Mouse (Mus musculus) ES-E14 (cell line): ENCODE measurements around the gene Pde4dip. TPM values are rescaled to one million over a fixed set of nuclear protein-coding genes. Genes with fewer than 3 reads are reported as not detected.

ENCODE experiments used
- DNase-seq: peaks from one replicate; pipeline ENCODE4 v3.0.0-alpha.2; 2013; ENCODE audit warnings: low read depth, low spot score
- H3K27ac ChIP-seq: 2 replicates; pipeline ENCODE4 v1.5.1; 2012; ENCODE audit warnings: low read depth, mild to moderate bottlenecking, low read length, moderate library complexity, mixed read lengths; ENCODE audit not compliant: poor library complexity, insufficient read depth, severe bottlenecking
- H3K36me3 ChIP-seq: 2 replicates; pipeline ENCODE4 v1.6.1; 2012; ENCODE audit warnings: mild to moderate bottlenecking, low read length, moderate library complexity, mixed read lengths; ENCODE audit not compliant: control insufficient read depth, poor library complexity, insufficient read depth, severe bottlenecking
- H3K4me1 ChIP-seq, 2 experiments: fragments of 150-350 bp in 1 of 2; sonication (generic) in 1 of 2; 2 replicates each; pipeline ENCODE4 v1.6.1; 2012; ENCODE audit warnings: low read length in 2 of 2, mild to moderate bottlenecking in 1 of 2, mixed read lengths in 1 of 2; ENCODE audit not compliant: control insufficient read depth in 2 of 2, insufficient read depth in 2 of 2, poor library complexity in 1 of 2
- H3K4me3 ChIP-seq, 2 experiments: fragments of 150-350 bp in 1 of 2; sonication (generic) in 1 of 2; 2 replicates each; pipeline ENCODE4 v1.5.1; 2012; ENCODE audit warnings: low read length in 2 of 2, low read depth in 1 of 2, mild to moderate bottlenecking in 1 of 2, mixed read lengths in 1 of 2; ENCODE audit not compliant: insufficient read depth in 1 of 2, poor library complexity in 1 of 2, severe bottlenecking in 1 of 2
- H3K9ac ChIP-seq: 2 replicates; pipeline ENCODE4 v1.6.1; 2012; ENCODE audit warnings: low read depth, mild to moderate bottlenecking, low read length, mixed read lengths; ENCODE audit not compliant: poor library complexity, insufficient read depth, severe bottlenecking
- H3K9me3 ChIP-seq: fragments of 150-350 bp; sonication (generic); 2 replicates; pipeline ENCODE4 v1.6.1; 2012; ENCODE audit warnings: low read depth, mild to moderate bottlenecking, low read length; ENCODE audit not compliant: control insufficient read depth, insufficient read depth
- CHD2 ChIP-seq: IDR thresholded peaks from 2 replicates; pipeline ENCODE4 v1.6.1; 2014; ENCODE audit warnings: mild to moderate bottlenecking, low read depth, low read length, inconsistent platforms
- HCFC1 ChIP-seq: IDR thresholded peaks from 2 replicates; pipeline ENCODE4 v1.6.1; 2012; ENCODE audit warnings: low read length, inconsistent platforms, borderline replicate concordance; ENCODE audit not compliant: insufficient read depth
- MAFK ChIP-seq: IDR thresholded peaks from 2 replicates; pipeline ENCODE4 v1.6.1; 2014; ENCODE audit warnings: mild to moderate bottlenecking, low read depth, low read length, inconsistent platforms; ENCODE audit not compliant: insufficient read depth
- ZC3H11A ChIP-seq: IDR thresholded peaks from 2 replicates; pipeline ENCODE4 v1.6.1; 2012; ENCODE audit warnings: low read depth, mild to moderate bottlenecking, inconsistent platforms, low read length, borderline replicate concordance
- ZNF384 ChIP-seq: IDR thresholded peaks from 2 replicates; pipeline ENCODE4 v1.6.1; 2012; ENCODE audit warnings: low read depth, low read length, inconsistent platforms
- in situ Hi-C, 2 experiments: fragments of 600-800 bp; cut with MboI; formaldehyde crosslinking; loops; one replicate each; pipeline ENCODE4 v1.15.1; 2025; ENCODE audit warnings: low sequenced_read_pairs in 2 of 2, inconsistent platforms in 1 of 2; ENCODE audit not compliant: unreplicated experiment in 2 of 2
- total RNA-seq: library from RNA; depleted of rRNA; stranded (reverse); fragments of 300-350 nt; gene quantifications from 2 replicates; pipeline ENCODE4 v1.2.3, GENCODE M21; 2012

Pde4dip gene
- total RNA-seq, 1 experiment: 12.0 TPM

DNA sequence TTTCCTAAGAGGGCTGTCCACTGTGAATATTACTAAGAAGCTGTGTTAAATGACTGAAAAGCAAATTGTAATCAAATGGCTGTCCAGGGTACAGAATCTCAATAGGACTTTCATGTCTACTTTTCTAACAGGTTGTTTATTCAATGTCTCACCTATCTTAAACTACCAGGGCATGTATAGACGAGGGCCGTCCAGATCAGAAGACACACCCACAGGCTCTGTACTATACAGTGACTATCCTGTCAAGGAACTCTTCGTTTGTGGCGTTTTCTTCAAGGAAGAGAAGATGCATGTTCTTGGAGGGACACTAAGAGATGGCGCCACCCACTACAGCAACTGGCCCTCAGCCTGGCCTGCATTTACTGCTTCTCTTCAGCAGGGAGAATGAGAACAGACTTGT lies 152.9 kb downstream of the Pde4dip start:
- Histone ChIP-seq H3K36me3 (peaks cover 3% of the 10 kb centered on the region; the same call in 1 of the 2 replicates), H3K4me1 (no peaks in the 10 kb centered on the region), H3K27ac (no peak overlapping the region), H3K4me3 (no peak overlapping the region), H3K9ac (no peak overlapping the region), H3K9me3 (no peaks in the 10 kb centered on the region)
- TF ChIP-seq CHD2 (no peak), ZNF384 (no peak), MAFK (no peak), HCFC1 (no peak), ZC3H11A (no peak)
- no peak for DNase-seq
- in situ Hi-C loops: no loop called here

GRCm38 (mm10) chr3:97734259-97734658 lies 154.2 kb downstream of the Pde4dip start:
- no peak for DNase-seq
- H3K9me3 ChIP-seq: no peaks in the 10 kb centered on the region
- H3K9ac ChIP-seq: no peak overlapping the region
- no peaks in the 10 kb centered on the region for H3K36me3 ChIP-seq
- H3K4me1 ChIP-seq: no peaks in the 10 kb centered on the region
- H3K4me3 ChIP-seq: no peak overlapping the region
- no peak overlapping the region for H3K27ac ChIP-seq
- TF ChIP-seq MAFK (no peak), ZC3H11A (no peak), HCFC1 (no peak)
- in situ Hi-C loops: no loop called here

DNA sequence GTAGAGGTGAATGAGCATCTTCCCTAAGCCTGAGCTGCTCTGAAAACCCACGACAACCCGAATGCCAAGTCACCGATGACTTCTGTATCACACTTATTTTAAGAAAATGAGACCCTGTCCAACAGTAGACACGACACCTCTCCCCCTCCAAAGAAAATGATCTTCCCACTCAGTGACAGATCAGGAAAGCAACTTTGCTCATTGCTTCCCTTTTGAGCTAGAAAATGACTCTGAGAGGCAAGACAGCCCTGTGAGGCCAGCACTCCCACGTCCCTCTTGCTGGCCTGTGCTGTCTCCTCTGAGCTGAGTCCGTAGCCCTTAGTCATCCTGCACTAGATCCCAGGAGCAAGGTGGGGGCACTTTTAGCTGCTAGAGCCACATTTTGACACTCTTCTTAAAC lies 155.9 kb downstream of the Pde4dip start:
- TF ChIP-seq ZNF384 (no peak), CHD2 (no peak), MAFK (no peak)
- peaks cover 0 to 1% of the 10 kb centered on the region in 2 experiments; a peak in 1 of 4 replicates for H3K4me1 ChIP-seq
- no peak overlapping the region for H3K4me3 ChIP-seq
- no peaks in the 10 kb centered on the region for H3K36me3 ChIP-seq
- no peaks in the 10 kb centered on the region for H3K9me3 ChIP-seq
- no peak for DNase-seq
- H3K9ac ChIP-seq: no peak overlapping the region
- H3K27ac ChIP-seq: no peak overlapping the region
- in situ Hi-C loops: no loop called here

- H3K4me1 ChIP-seq: peaks cover 0 to 2% of the 10 kb centered on the region in 2 experiments; a peak in 1 of 4 replicates
These were observed 157.9 kb downstream of the Pde4dip start for GRCm38 (mm10) chr3:97730624-97731023.

DNA sequence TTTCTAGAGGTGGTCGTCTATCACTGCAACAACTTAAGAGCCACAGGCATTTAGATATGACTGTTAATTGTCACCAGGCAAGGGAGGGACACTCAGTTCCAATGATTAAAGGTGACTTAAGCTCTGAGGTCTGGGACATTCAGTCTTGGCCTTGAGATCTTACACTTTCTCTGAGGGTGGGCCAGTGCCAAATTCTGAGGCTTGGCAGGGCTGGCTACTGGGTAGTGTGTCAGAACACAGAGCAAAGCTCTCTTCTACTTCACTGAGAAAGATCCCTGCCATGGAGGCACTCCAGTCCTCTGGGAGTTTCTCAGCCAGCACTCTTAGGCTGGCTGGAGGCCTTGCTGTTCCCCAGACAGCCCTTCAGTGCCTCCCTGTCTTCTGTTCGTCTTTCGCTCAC lies 158.4 kb downstream of the Pde4dip start:
- Histone ChIP-seq H3K36me3 (no peaks in the 10 kb centered on the region), H3K4me3 (no peak overlapping the region), H3K9me3 (no peaks in the 10 kb centered on the region), H3K4me1 (peaks cover 0 to 2% of the 10 kb centered on the region in 2 experiments; a peak in 1 of 4 replicates), H3K27ac (no peak overlapping the region), H3K9ac (no peak overlapping the region)
- TF ChIP-seq ZC3H11A (no peak), HCFC1 (no peak), CHD2 (no peak), ZNF384 (no peak), MAFK (no peak)
- DNase-seq: no peak
- in situ Hi-C loops: no loop called here

More at GRCm38 (mm10) chr3:97730624-97731023, 157.9 kb downstream of the Pde4dip start:
- H3K9me3 ChIP-seq: no peaks in the 10 kb centered on the region
- TF ChIP-seq HCFC1: no peak
- TF ChIP-seq CHD2: no peak
- TF ChIP-seq ZC3H11A: no peak
- TF ChIP-seq ZNF384: no peak
- TF ChIP-seq MAFK: no peak
- no peaks in the 10 kb centered on the region for H3K36me3 ChIP-seq
- no peak overlapping the region for H3K4me3 ChIP-seq
- no peak overlapping the region for H3K9ac ChIP-seq
- no peak for DNase-seq
- H3K27ac ChIP-seq: no peak overlapping the region
- in situ Hi-C loops: no loop called here
